Mouse (Mus musculus) ES-E14 (cell line): ENCODE measurements around the gene Rab5if. TPM values are rescaled to one million over a fixed set of nuclear protein-coding genes. Genes with fewer than 3 reads are reported as not detected.
"Not testable (repeated sequence)": the region's sequence is repeated elsewhere in the genome, so short reads cannot be mapped to it uniquely, and the experiment has no call there.

ENCODE experiments used
- DNase-seq: peaks from one replicate; pipeline ENCODE4 v3.0.0-alpha.2; 2013; ENCODE audit warnings: low read depth, low spot score
- H3K27ac ChIP-seq: 2 replicates; pipeline ENCODE4 v1.5.1; 2012; ENCODE audit warnings: low read depth, mild to moderate bottlenecking, low read length, moderate library complexity, mixed read lengths; ENCODE audit not compliant: poor library complexity, insufficient read depth, severe bottlenecking
- H3K36me3 ChIP-seq: 2 replicates; pipeline ENCODE4 v1.6.1; 2012; ENCODE audit warnings: mild to moderate bottlenecking, low read length, moderate library complexity, mixed read lengths; ENCODE audit not compliant: control insufficient read depth, poor library complexity, insufficient read depth, severe bottlenecking
- H3K4me1 ChIP-seq, 2 experiments: fragments of 150-350 bp in 1 of 2; sonication (generic) in 1 of 2; 2 replicates each; pipeline ENCODE4 v1.6.1; 2012; ENCODE audit warnings: low read length in 2 of 2, mild to moderate bottlenecking in 1 of 2, mixed read lengths in 1 of 2; ENCODE audit not compliant: control insufficient read depth in 2 of 2, insufficient read depth in 2 of 2, poor library complexity in 1 of 2
- H3K4me3 ChIP-seq, 2 experiments: fragments of 150-350 bp in 1 of 2; sonication (generic) in 1 of 2; 2 replicates each; pipeline ENCODE4 v1.5.1; 2012; ENCODE audit warnings: low read length in 2 of 2, low read depth in 1 of 2, mild to moderate bottlenecking in 1 of 2, mixed read lengths in 1 of 2; ENCODE audit not compliant: insufficient read depth in 1 of 2, poor library complexity in 1 of 2, severe bottlenecking in 1 of 2
- H3K9ac ChIP-seq: 2 replicates; pipeline ENCODE4 v1.6.1; 2012; ENCODE audit warnings: low read depth, mild to moderate bottlenecking, low read length, mixed read lengths; ENCODE audit not compliant: poor library complexity, insufficient read depth, severe bottlenecking
- H3K9me3 ChIP-seq: fragments of 150-350 bp; sonication (generic); 2 replicates; pipeline ENCODE4 v1.6.1; 2012; ENCODE audit warnings: low read depth, mild to moderate bottlenecking, low read length; ENCODE audit not compliant: control insufficient read depth, insufficient read depth
- CHD2 ChIP-seq: IDR thresholded peaks from 2 replicates; pipeline ENCODE4 v1.6.1; 2014; ENCODE audit warnings: mild to moderate bottlenecking, low read depth, low read length, inconsistent platforms
- HCFC1 ChIP-seq: IDR thresholded peaks from 2 replicates; pipeline ENCODE4 v1.6.1; 2012; ENCODE audit warnings: low read length, inconsistent platforms, borderline replicate concordance; ENCODE audit not compliant: insufficient read depth
- MAFK ChIP-seq: IDR thresholded peaks from 2 replicates; pipeline ENCODE4 v1.6.1; 2014; ENCODE audit warnings: mild to moderate bottlenecking, low read depth, low read length, inconsistent platforms; ENCODE audit not compliant: insufficient read depth
- ZC3H11A ChIP-seq: IDR thresholded peaks from 2 replicates; pipeline ENCODE4 v1.6.1; 2012; ENCODE audit warnings: low read depth, mild to moderate bottlenecking, inconsistent platforms, low read length, borderline replicate concordance
- ZNF384 ChIP-seq: IDR thresholded peaks from 2 replicates; pipeline ENCODE4 v1.6.1; 2012; ENCODE audit warnings: low read depth, low read length, inconsistent platforms
- in situ Hi-C, 2 experiments: fragments of 600-800 bp; cut with MboI; formaldehyde crosslinking; loops; one replicate each; pipeline ENCODE4 v1.15.1; 2025; ENCODE audit warnings: low sequenced_read_pairs in 2 of 2, inconsistent platforms in 1 of 2; ENCODE audit not compliant: unreplicated experiment in 2 of 2
- total RNA-seq: library from RNA; depleted of rRNA; stranded (reverse); fragments of 300-350 nt; gene quantifications from 2 replicates; pipeline ENCODE4 v1.2.3, GENCODE M21; 2012

Rab5if gene
- total RNA-seq, 1 experiment, result 216 TPM

- DNase-seq, result no peak
- no peak overlapping the region for H3K4me3 ChIP-seq
- TF ChIP-seq HCFC1, result no peak
- TF ChIP-seq ZNF384, result no peak
- no peak for TF ChIP-seq CHD2
- no peak for TF ChIP-seq ZC3H11A
- H3K9me3 ChIP-seq, result no peaks in the 10 kb centered on the region
- H3K27ac ChIP-seq, result no peak overlapping the region
- in situ Hi-C loops, result no loop called here
- H3K4me1 ChIP-seq, result peaks cover 0 to 4% of the 10 kb centered on the region in 2 experiments; a peak in 1 of 4 replicates
- no peak overlapping the region for H3K9ac ChIP-seq
- H3K36me3 ChIP-seq, result peaks cover 11% of the 10 kb centered on the region
Observed at GRCm38 (mm10) chr2:156877726-156878125, 14.8 kb downstream of the Rab5if start.

- no peak overlapping the region for H3K4me3 ChIP-seq
- no peaks in the 10 kb centered on the region for H3K36me3 ChIP-seq
- peaks cover 0 to 5% of the 10 kb centered on the region in 2 experiments; a peak in 1 of 4 replicates for H3K4me1 ChIP-seq
- H3K9me3 ChIP-seq, result no peaks in the 10 kb centered on the region
- TF ChIP-seq HCFC1, result no peak
- TF ChIP-seq MAFK, result no peak
- TF ChIP-seq CHD2, result no peak
- TF ChIP-seq ZC3H11A, result no peak
- no peak for TF ChIP-seq ZNF384
- H3K9ac ChIP-seq, result no peak overlapping the region
- in situ Hi-C loops, result no loop called here
- no peak overlapping the region for H3K27ac ChIP-seq
- no peak for DNase-seq
Observed at GRCm38 (mm10) chr2:156879541-156879940, 16.6 kb downstream of the Rab5if start.

- H3K27ac ChIP-seq, result no peak overlapping the region
- in situ Hi-C loops, result no loop called here
- peaks cover 0 to 5% of the 10 kb centered on the region in 2 experiments; a peak in 1 of 4 replicates for H3K4me1 ChIP-seq
- H3K36me3 ChIP-seq, result no peaks in the 10 kb centered on the region
- DNase-seq, result no peak
- TF ChIP-seq MAFK (no peak), HCFC1 (no peak), ZNF384 (no peak), CHD2 (no peak), ZC3H11A (no peak)
- no peaks in the 10 kb centered on the region for H3K9me3 ChIP-seq
- H3K4me3 ChIP-seq, result no peak overlapping the region
- no peak overlapping the region; the same call in 1 of the 2 replicates for H3K9ac ChIP-seq
Observed at GRCm38 (mm10) chr2:156882431-156883001, 19.6 kb downstream of the Rab5if start.

- Histone ChIP-seq H3K36me3 (no peaks in the 10 kb centered on the region), H3K4me1 (peaks cover 0 to 5% of the 10 kb centered on the region in 2 experiments; a peak in 1 of 4 replicates), H3K9ac (no peak overlapping the region), H3K4me3 (no peak overlapping the region), H3K9me3 (no peaks in the 10 kb centered on the region), H3K27ac (no peak overlapping the region)
- in situ Hi-C loops, result no loop called here
- TF ChIP-seq HCFC1, result no peak
- no peak for TF ChIP-seq MAFK
- no peak for TF ChIP-seq CHD2
- TF ChIP-seq ZNF384, result no peak
- no peak for DNase-seq
Observed at GRCm38 (mm10) chr2:156884396-156885211, 21.7 kb downstream of the Rab5if start.

GRCm38 (mm10) chr2:156885666-156886065 lies 22.7 kb downstream of the Rab5if start:
- H3K27ac ChIP-seq, in situ Hi-C loops, H3K36me3 ChIP-seq, H3K4me1 ChIP-seq, H3K9me3 ChIP-seq, DNase-seq, H3K9ac ChIP-seq, H3K4me3 ChIP-seq: not testable (repeated sequence)
